Mouse (Mus musculus) heart, embryonic 14.5 days (tissue): ENCODE measurements at regions not wholly inside any gene's neighbourhood (a gene's known extent, or its start where the extent isn't known, plus 50 kb on each side); places are given as distances from the start of the nearest gene placed in this dataset.

Experiments used
- ATAC-seq: fragments of 200-750 bp; cut with Nextera tagmentation; 2 replicates; pipeline ENCODE4 v1.8.0; 2017; ENCODE audit warnings: low read depth, moderate TSS enrichment; ENCODE audit not compliant: insufficient number of reproducible peaks, insufficient read depth, low FRiP score
- H3K27ac ChIP-seq, 2 experiments: fragments of 200-500 bp in 1 of 2; fragments of 300-500 bp in 1 of 2; sonication (generic) in 1 of 2; replicated peaks in 1 of 2; 2 replicates each; pipeline ENCODE4 v1.5.1; 2012 to 2014; ENCODE audit warnings: low read depth in 2 of 2, low read length in 2 of 2, control low read depth in 1 of 2, mild to moderate bottlenecking in 1 of 2, mixed read lengths in 1 of 2; ENCODE audit not compliant: control insufficient read depth in 1 of 2, insufficient read depth in 1 of 2
- H3K27me3 ChIP-seq: fragments of 300-500 bp; sonication (generic); 2 replicates; pipeline ENCODE4 v1.6.1; 2014; ENCODE audit warnings: mild to moderate bottlenecking, low read length, control low read depth; ENCODE audit not compliant: control insufficient read depth, insufficient read depth
- H3K36me3 ChIP-seq: fragments of 300-500 bp; sonication (generic); 2 replicates; pipeline ENCODE4 v1.6.1; 2014; ENCODE audit warnings: mild to moderate bottlenecking, control low read depth, low read length, mixed read lengths; ENCODE audit not compliant: control insufficient read depth, insufficient read depth
- H3K4me1 ChIP-seq, 2 experiments: fragments of 200-500 bp in 1 of 2; fragments of 300-500 bp in 1 of 2; sonication (generic) in 1 of 2; 2 replicates each; pipeline ENCODE4 v1.6.1; 2012 to 2014; ENCODE audit warnings: low read length in 2 of 2, control low read depth in 1 of 2, mixed read lengths in 1 of 2; ENCODE audit not compliant: control insufficient read depth in 2 of 2, insufficient read depth in 2 of 2
- H3K4me2 ChIP-seq: fragments of 300-500 bp; sonication (generic); 2 replicates; pipeline ENCODE4 v1.6.1; 2014; ENCODE audit warnings: mild to moderate bottlenecking, low read length
- H3K4me3 ChIP-seq, 2 experiments: fragments of 200-500 bp in 1 of 2; fragments of 300-500 bp in 1 of 2; sonication (generic) in 1 of 2; 2 replicates each; pipeline ENCODE4 v1.5.1; 2012 to 2014; ENCODE audit warnings: low read length in 2 of 2, mild to moderate bottlenecking in 2 of 2, control low read depth in 1 of 2, low read depth in 1 of 2, moderate library complexity in 1 of 2; ENCODE audit not compliant: control insufficient read depth in 1 of 2, insufficient read depth in 1 of 2
- H3K9ac ChIP-seq: fragments of 300-500 bp; sonication (generic); 2 replicates; pipeline ENCODE4 v1.6.1; 2014; ENCODE audit warnings: mild to moderate bottlenecking, low read length
- H3K9me3 ChIP-seq: fragments of 300-500 bp; sonication (generic); 2 replicates; pipeline ENCODE4 v1.6.1; 2016; ENCODE audit warnings: low read length, control low read depth; ENCODE audit not compliant: control insufficient read depth
- WGBS: fragments of 180-500 bp; shearing (Covaris S2); extraction: QIAGEN DNeasy Blood & Tissue Kit; methylation state at CpG from one replicate; pipeline ENCODE4 v1.1.7; 2014; 5-methylcytosine and 5-hydroxymethylcytosine counted together

DNA sequence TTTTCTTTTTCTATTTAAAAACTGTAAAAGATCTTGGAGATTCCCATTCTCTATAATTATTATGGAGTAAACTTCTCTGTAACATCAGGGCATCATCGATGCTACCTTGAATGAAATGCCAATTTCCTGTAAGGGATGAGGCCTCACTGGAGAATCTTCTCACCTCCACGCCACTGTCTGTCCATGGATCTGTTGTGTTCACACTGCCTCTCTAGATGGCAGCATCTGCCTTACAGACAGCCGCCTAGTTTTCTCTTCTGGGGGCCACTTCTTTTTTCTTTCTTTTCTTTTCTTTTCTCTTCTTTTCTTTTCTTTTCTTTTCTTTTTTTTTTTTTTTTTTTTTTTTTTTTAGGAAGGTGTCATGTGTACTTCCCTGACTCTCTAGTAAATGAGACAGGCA, 310.8 kb upstream of the Fam241a start:
- WGBS: 54% methylated on average over 3 of the region's 3 CpGs
- no peaks in the 10 kb centered on the region for H3K27me3 ChIP-seq
- no peaks in the 10 kb centered on the region for H3K36me3 ChIP-seq
- H3K27ac ChIP-seq: no peak overlapping the region
- H3K4me3 ChIP-seq: no peak overlapping the region
- H3K9ac ChIP-seq: no peak overlapping the region
- no peak for ATAC-seq
- no peak overlapping the region for H3K4me2 ChIP-seq
- H3K4me1 ChIP-seq: no peaks in the 10 kb centered on the region
- H3K9me3 ChIP-seq: no peaks in the 10 kb centered on the region

- H3K4me1 ChIP-seq: no peaks in the 10 kb centered on the region
- 79% methylated on average over 1 of the region's 1 CpGs for WGBS
- no peaks in the 10 kb centered on the region for H3K36me3 ChIP-seq
- no peak for ATAC-seq
- no peaks in the 10 kb centered on the region for H3K9me3 ChIP-seq
- H3K4me2 ChIP-seq: no peak overlapping the region
- H3K27me3 ChIP-seq: no peaks in the 10 kb centered on the region
- H3K9ac ChIP-seq: no peak overlapping the region
- no peak overlapping the region for H3K4me3 ChIP-seq
- H3K27ac ChIP-seq: no peak overlapping the region
Measured at GRCm38 (mm10) chr3:128206483-128206882, 310.4 kb upstream of the Fam241a start.

- WGBS: 80% methylated on average over 5 of the region's 5 CpGs
- Histone ChIP-seq H3K27me3 (0 out of 2 replicates have a peak, but pooled peaks cover 5% of the 10 kb centered on the region), H3K9ac (no peak overlapping the region), H3K9me3 (no peaks in the 10 kb centered on the region), H3K36me3 (no peaks in the 10 kb centered on the region), H3K4me2 (no peak overlapping the region), H3K4me3 (no peak overlapping the region), H3K27ac (no peak overlapping the region), H3K4me1 (no peaks in the 10 kb centered on the region)
- ATAC-seq: no peak
Measured at GRCm38 (mm10) chr3:128200574-128201235, 304.6 kb upstream of the Fam241a start.

DNA sequence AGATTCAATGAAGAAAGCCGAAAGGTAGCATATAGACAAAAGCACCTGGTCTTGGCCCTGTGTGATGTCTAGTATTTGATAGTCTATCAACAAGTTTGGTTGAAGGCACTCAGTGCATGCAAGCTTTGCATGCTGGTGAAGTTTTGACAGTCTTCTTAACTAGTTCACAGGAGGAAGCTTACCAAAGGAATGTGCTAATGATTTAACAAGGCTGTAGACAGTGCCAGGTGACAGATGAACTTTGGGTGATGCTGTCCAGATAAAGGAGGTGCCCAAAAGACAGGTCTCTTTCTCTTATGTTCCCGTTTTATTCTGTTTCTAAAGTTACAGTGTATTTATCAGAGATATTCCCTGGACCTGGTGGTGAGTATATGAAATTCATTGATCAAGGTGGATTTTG, 303.3 kb upstream of the Fam241a start:
- no peaks in the 10 kb centered on the region for H3K36me3 ChIP-seq
- no peak overlapping the region for H3K27ac ChIP-seq
- H3K4me2 ChIP-seq: no peak overlapping the region
- 71% methylated on average over 2 of the region's 2 CpGs for WGBS
- H3K27me3 ChIP-seq: 0 out of 2 replicates have a peak, but pooled peaks cover 5% of the 10 kb centered on the region
- H3K4me3 ChIP-seq: no peak overlapping the region
- no peak for ATAC-seq
- H3K9ac ChIP-seq: no peak overlapping the region
- H3K4me1 ChIP-seq: no peaks in the 10 kb centered on the region
- H3K9me3 ChIP-seq: no peaks in the 10 kb centered on the region

DNA sequence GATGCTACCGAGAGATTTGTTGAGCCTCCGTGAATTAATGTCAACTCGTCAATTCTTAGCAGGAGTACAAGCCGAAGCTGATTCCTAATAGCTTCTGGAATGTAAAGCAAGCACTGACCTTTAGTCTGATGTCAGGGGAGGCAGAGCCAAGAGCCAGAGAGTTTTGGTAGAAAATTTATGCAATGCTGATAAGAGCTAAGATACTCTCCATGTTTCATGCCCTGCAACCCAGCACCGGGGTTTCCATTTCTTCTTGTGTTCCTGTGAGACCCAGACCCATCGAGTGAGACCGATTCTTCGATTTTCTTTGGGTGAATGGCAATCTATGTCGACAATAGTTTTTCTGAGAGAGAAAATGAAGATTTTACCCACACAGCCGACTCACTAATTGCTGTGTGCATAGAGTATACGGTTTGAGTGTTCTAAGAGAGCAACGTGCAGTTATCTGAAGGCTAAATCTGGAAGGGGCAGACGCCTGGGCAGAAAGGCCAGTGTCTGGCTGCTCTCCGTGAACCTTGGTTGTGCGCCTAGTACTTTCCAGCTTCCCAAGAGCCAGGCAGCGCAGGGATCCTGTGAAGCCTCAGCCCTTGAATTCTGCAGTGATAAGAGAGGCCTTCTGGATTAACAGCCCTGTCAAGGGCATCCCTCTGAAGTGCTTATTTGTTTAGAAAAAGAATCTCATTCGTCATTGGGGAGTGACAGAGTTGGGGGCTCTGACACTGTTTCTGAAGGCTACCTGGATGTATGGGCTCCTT, 296.1 kb upstream of the Fam241a start:
- Histone ChIP-seq H3K4me3 (no peak overlapping the region), H3K27me3 (0 out of 2 replicates have a peak, but pooled peaks cover 5% of the 10 kb centered on the region), H3K4me2 (peak overlapping the region; percentile 49), H3K36me3 (no peaks in the 10 kb centered on the region), H3K4me1 (peaks cover 3 to 10% of the 10 kb centered on the region in 2 experiments; a peak in 3 of 4 replicates), H3K27ac (peak overlapping the region in 1 of 2 experiments; percentile 16; a peak in 2 of 4 replicates), H3K9me3 (no peaks in the 10 kb centered on the region), H3K9ac (no peak overlapping the region)
- no peak for ATAC-seq
- 20% methylated on average over 17 of the region's 17 CpGs for WGBS

- no peaks in the 10 kb centered on the region for H3K27me3 ChIP-seq
- no peaks in the 10 kb centered on the region for H3K9me3 ChIP-seq
- H3K4me1 ChIP-seq: peaks cover 3 to 10% of the 10 kb centered on the region in 2 experiments; a peak in 3 of 4 replicates
- no peak overlapping the region for H3K9ac ChIP-seq
- 85% methylated on average over 9 of the region's 9 CpGs for WGBS
- ATAC-seq: no peak
- H3K4me3 ChIP-seq: no peak overlapping the region
- no peaks in the 10 kb centered on the region for H3K36me3 ChIP-seq
- no peak overlapping the region for H3K27ac ChIP-seq
- no peak overlapping the region for H3K4me2 ChIP-seq
Measured at GRCm38 (mm10) chr3:128187330-128188044, 291.4 kb upstream of the Fam241a start.

DNA sequence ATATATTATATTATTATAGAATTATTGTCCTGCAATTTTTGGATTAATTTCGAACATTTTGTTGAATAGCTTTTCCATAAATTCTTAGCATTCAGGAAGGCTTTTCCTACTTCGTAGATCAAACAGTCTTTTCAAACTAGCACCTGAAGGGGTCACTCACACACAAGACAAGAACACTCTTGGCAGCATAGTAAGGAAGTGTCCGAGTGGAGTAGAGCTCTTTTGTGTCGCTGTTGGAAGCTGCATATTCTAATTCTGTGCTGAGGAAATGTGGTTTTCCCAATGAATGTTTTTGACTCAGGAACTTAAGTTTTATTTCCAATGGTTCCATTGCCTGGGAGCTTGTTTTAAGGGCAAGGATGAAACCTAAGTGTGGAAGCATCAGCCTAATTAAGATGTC, 290.2 kb upstream of the Fam241a start:
- no peaks in the 10 kb centered on the region for H3K9me3 ChIP-seq
- no peak for ATAC-seq
- no peak overlapping the region for H3K4me2 ChIP-seq
- H3K36me3 ChIP-seq: no peaks in the 10 kb centered on the region
- no peak overlapping the region for H3K27ac ChIP-seq
- WGBS: 6% methylated on average over 4 of the region's 4 CpGs
- H3K4me3 ChIP-seq: no peak overlapping the region
- no peaks in the 10 kb centered on the region for H3K27me3 ChIP-seq
- no peak overlapping the region for H3K9ac ChIP-seq
- peaks cover 0 to 1% of the 10 kb centered on the region in 2 experiments; a peak in 1 of 4 replicates for H3K4me1 ChIP-seq
